Mouse (Mus musculus) telencephalon, adult 2 months (tissue): ENCODE measurements at regions not wholly inside any gene's neighbourhood (a gene's known extent, or its start where the extent isn't known, plus 50 kb on each side); places are given as distances from the start of the nearest gene placed in this dataset.

Source experiments
- DNase-seq: peaks from one replicate; pipeline ENCODE4 v3.0.0-alpha.2; 2011; ENCODE audit warnings: low read depth, low spot score

GRCm38 (mm10) chr7:69837379-69837778 lies 529.2 kb downstream of the Nr2f2 start:
- no peak for DNase-seq

- DNase-seq: no peak
Measured at GRCm38 (mm10) chr7:69827251-69827650, 539.3 kb downstream of the Nr2f2 start.

- DNase-seq: no peak
Measured at GRCm38 (mm10) chr7:69820570-69820969, 546.0 kb downstream of the Nr2f2 start.

- DNase-seq: no peak
Measured at GRCm38 (mm10) chr7:69812301-69812700, 554.2 kb downstream of the Nr2f2 start.

- peak; percentile 15 for DNase-seq
Measured at GRCm38 (mm10) chr7:69810873-69811272, 555.7 kb downstream of the Nr2f2 start.

GRCm38 (mm10) chr7:69807220-69807619 lies 559.3 kb downstream of the Nr2f2 start:
- DNase-seq: no peak

GRCm38 (mm10) chr7:69770980-69771348 lies 595.6 kb downstream of the Nr2f2 start:
- no peak for DNase-seq

GRCm38 (mm10) chr7:69770313-69770979 lies 596.1 kb downstream of the Nr2f2 start:
- peak; percentile 2 for DNase-seq

GRCm38 (mm10) chr7:69766451-69766850 lies 600.1 kb downstream of the Nr2f2 start:
- DNase-seq: no peak

- DNase-seq: no peak
Measured at GRCm38 (mm10) chr7:69740495-69740894, 626.0 kb downstream of the Nr2f2 start.

GRCm38 (mm10) chr7:69738998-69739397 lies 627.5 kb downstream of the Nr2f2 start:
- DNase-seq: no peak

- no peak for DNase-seq
Measured at GRCm38 (mm10) chr7:69715081-69715480, 651.5 kb downstream of the Nr2f2 start.

GRCm38 (mm10) chr7:69670211-69670610 lies 696.3 kb downstream of the Nr2f2 start:
- DNase-seq: no peak

- DNase-seq: no peak
Measured at GRCm38 (mm10) chr7:69655583-69655982, 711.0 kb downstream of the Nr2f2 start.

- DNase-seq: no peak
Measured at GRCm38 (mm10) chr7:69645449-69645848, 721.1 kb downstream of the Nr2f2 start.

GRCm38 (mm10) chr7:69641652-69642051 lies 724.9 kb downstream of the Nr2f2 start:
- no peak for DNase-seq

GRCm38 (mm10) chr7:69599866-69600265 lies 766.7 kb downstream of the Nr2f2 start:
- no peak for DNase-seq

GRCm38 (mm10) chr7:69585716-69586115 lies 780.8 kb downstream of the Nr2f2 start:
- DNase-seq: no peak

- no peak for DNase-seq
Measured at GRCm38 (mm10) chr7:69585131-69585530, 781.4 kb downstream of the Nr2f2 start.

GRCm38 (mm10) chr7:69584516-69584915 lies 782.0 kb downstream of the Nr2f2 start:
- no peak for DNase-seq

- no peak for DNase-seq
Measured at GRCm38 (mm10) chr7:69583901-69584300, 782.6 kb downstream of the Nr2f2 start.

GRCm38 (mm10) chr7:69581668-69582067 lies 784.9 kb downstream of the Nr2f2 start:
- no peak for DNase-seq

- no peak for DNase-seq
Measured at GRCm38 (mm10) chr7:69578958-69579810, 787.4 kb downstream of the Nr2f2 start.
